Mouse (Mus musculus): Measurements from ENCODE around the gene Ssbp3. TPM values are rescaled to one million over a fixed set of nuclear protein-coding genes. Genes with fewer than 3 reads are reported as not detected.

The Ssbp3 gene
- polyA plus RNA-seq, 1 experiment from 2014 or later: 173 TPM

GRCm38 (mm10) chr4:107078894-107079293, 168.4 kb downstream of the Ssbp3 start:
- no peak overlapping the region for H3K27ac ChIP-seq
- no peak overlapping the region for H3K4me2 ChIP-seq
- no peak overlapping the region for H3K9ac ChIP-seq
- H3K4me1 ChIP-seq: peaks cover 3% of the 10 kb centered on the region; the same call in 1 of the 2 replicates
- H3K4me3 ChIP-seq: no peak overlapping the region
- H3K27me3 ChIP-seq: no peaks in the 10 kb centered on the region
- no peaks in the 10 kb centered on the region for H3K9me3 ChIP-seq (replicated peaks)
- ATAC-seq: 0 out of 2 replicates have a peak, but pooled peaks have one; percentile 33
- no peaks in the 10 kb centered on the region for H3K36me3 ChIP-seq (ENCODE audit: poor library complexity, severe bottlenecking)
- WGBS: 85% methylated on average over 4 of the region's 4 CpGs

DNA sequence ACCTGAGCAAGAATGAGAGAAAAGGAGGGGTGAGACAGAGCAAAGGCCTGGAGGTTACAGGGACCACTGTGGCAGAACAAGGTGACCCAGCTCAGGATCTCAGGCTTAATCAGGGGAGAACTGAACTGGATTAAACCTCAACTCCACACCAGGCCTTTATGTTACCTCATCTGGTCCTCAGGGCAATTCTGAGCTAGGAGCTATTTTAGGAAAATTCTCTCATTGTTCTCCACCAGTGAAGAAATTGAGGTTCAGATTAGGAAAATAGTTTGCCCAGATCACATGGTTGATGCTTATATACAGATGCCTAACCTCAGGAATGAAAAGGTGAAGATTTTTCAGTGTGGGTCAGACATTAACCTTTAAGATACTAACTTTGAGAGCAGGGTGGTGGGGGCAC, 169.2 kb downstream of the Ssbp3 start:
- Histone ChIP-seq H3K27me3 (no peaks in the 10 kb centered on the region), H3K27ac (no peak overlapping the region), H3K9ac (no peak overlapping the region), H3K4me1 (peaks cover 11% of the 10 kb centered on the region), H3K4me2 (no peak overlapping the region), H3K9me3 (replicated peaks) (no peaks in the 10 kb centered on the region), H3K4me3 (no peak overlapping the region), H3K36me3 (ENCODE audit: poor library complexity, severe bottlenecking) (no peaks in the 10 kb centered on the region)
- no peak for ATAC-seq

DNA sequence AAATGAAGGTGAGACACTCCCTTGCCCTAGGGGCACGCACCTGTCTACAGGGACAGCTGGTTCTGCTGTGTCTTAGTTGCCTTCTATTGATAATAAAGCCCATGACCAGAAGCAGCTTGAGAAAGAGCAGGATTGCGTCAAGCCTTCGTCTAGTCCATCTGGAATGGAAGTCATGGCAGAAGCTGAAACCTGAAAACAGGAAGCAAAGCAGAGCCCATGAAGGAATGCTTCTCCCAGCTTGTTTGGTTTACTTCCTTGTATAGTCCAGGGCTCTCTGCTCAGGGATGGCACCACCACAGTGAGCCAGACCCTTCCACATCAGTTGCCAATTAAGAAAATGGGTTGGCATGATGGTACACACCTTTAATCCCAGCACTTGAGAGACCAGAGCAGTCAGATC, 171.7 kb downstream of the Ssbp3 start:
- Histone ChIP-seq H3K36me3 (ENCODE audit: poor library complexity, severe bottlenecking) (no peaks in the 10 kb centered on the region), H3K9ac (no peak overlapping the region), H3K27ac (no peak overlapping the region), H3K27me3 (no peaks in the 10 kb centered on the region), H3K4me3 (no peak overlapping the region), H3K9me3 (replicated peaks) (no peaks in the 10 kb centered on the region), H3K4me1 (peaks cover 22% of the 10 kb centered on the region), H3K4me2 (no peak overlapping the region)
- WGBS: 89% methylated on average over 3 of the region's 3 CpGs
- ATAC-seq: no peak

DNA sequence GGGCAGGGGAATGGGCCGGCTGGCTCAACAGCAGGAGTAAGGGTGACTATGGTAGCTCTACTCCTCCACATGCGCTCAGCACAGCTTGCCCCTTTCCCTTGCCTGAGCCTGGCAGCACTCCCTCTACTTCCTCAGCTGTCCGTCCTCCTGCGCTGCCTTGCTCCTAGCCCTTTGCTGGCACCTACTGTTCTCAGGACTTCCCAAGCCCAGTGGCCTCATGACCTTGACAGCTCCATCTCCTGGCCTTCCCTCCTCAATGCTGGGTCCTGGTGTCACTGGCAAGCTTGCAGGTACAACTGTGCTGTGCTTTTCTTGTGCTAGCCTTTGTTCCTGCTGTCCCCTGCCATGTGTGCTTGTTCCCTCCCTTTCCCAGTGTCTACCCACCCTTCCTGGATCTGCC, 172.6 kb downstream of the Ssbp3 start:
- Histone ChIP-seq H3K9me3 (replicated peaks) (no peaks in the 10 kb centered on the region), H3K4me2 (no peak overlapping the region), H3K4me3 (no peak overlapping the region), H3K27ac (no peak overlapping the region), H3K27me3 (no peaks in the 10 kb centered on the region), H3K4me1 (peaks cover 22% of the 10 kb centered on the region), H3K36me3 (ENCODE audit: poor library complexity, severe bottlenecking) (no peaks in the 10 kb centered on the region), H3K9ac (no peak overlapping the region)
- WGBS: 86% methylated on average over 4 of the region's 4 CpGs
- no peak for ATAC-seq

- Histone ChIP-seq H3K27ac (peak overlapping the region; percentile 72), H3K4me2 (0 out of 2 replicates have a peak overlapping the region, but pooled peaks have one; percentile 9), H3K4me1 (peaks cover 22% of the 10 kb centered on the region), H3K9ac (no peak overlapping the region), H3K27me3 (no peaks in the 10 kb centered on the region), H3K36me3 (ENCODE audit: poor library complexity, severe bottlenecking) (no peaks in the 10 kb centered on the region), H3K4me3 (no peak overlapping the region), H3K9me3 (replicated peaks) (no peaks in the 10 kb centered on the region)
- 18% methylated on average over 1 of the region's 1 CpGs for WGBS
- ATAC-seq: peak; percentile 42
Observed at GRCm38 (mm10) chr4:107084343-107084742, 173.8 kb downstream of the Ssbp3 start.

DNA sequence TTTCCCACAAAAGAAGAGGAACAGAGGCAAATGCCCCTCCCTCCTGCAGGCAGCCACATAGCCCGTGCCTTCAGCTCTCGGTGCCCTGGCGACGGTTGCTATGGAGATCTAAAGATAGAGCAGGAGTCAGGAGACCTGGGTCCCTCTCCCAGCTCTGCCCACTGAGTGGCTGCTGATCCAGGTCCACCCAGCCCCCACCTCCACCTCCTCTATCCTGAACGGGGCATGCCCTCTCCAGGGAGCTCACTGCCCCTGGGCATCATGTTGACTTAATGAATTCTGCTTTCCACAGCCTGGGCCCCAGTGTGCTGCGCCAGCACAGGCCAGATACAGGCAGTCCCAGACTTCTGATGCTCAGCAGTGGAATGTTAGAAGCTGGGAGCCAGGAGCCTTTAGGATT, 174.4 kb downstream of the Ssbp3 start:
- Histone ChIP-seq H3K4me1 (peaks cover 22% of the 10 kb centered on the region), H3K4me3 (no peak overlapping the region), H3K36me3 (ENCODE audit: poor library complexity, severe bottlenecking) (no peaks in the 10 kb centered on the region), H3K27me3 (no peaks in the 10 kb centered on the region), H3K4me2 (0 out of 2 replicates have a peak overlapping the region, but pooled peaks have one; percentile 9), H3K9me3 (replicated peaks) (no peaks in the 10 kb centered on the region), H3K27ac (peak overlapping the region; percentile 72), H3K9ac (no peak overlapping the region)
- WGBS: 4% methylated on average over 6 of the region's 6 CpGs
- peak; percentile 87 for ATAC-seq

GRCm38 (mm10) chr4:107091696-107092095, 181.2 kb downstream of the Ssbp3 start:
- Histone ChIP-seq H3K27me3 (no peaks in the 10 kb centered on the region), H3K4me2 (no peak overlapping the region), H3K4me3 (no peak overlapping the region), H3K9ac (no peak overlapping the region), H3K36me3 (ENCODE audit: poor library complexity, severe bottlenecking) (no peaks in the 10 kb centered on the region), H3K27ac (no peak overlapping the region), H3K9me3 (replicated peaks) (no peaks in the 10 kb centered on the region), H3K4me1 (peaks cover 9% of the 10 kb centered on the region)
- no peak for ATAC-seq
- 89% methylated on average over 14 of the region's 14 CpGs for whole genome bisulfite sequencing

GRCm38 (mm10) chr4:107094484-107095187, 184.1 kb downstream of the Ssbp3 start:
- Histone ChIP-seq H3K9ac (no peak overlapping the region), H3K4me1 (peaks cover 18% of the 10 kb centered on the region), H3K27me3 (no peaks in the 10 kb centered on the region), H3K36me3 (ENCODE audit: poor library complexity, severe bottlenecking) (no peaks in the 10 kb centered on the region), H3K27ac (no peak overlapping the region), H3K4me3 (no peak overlapping the region), H3K4me2 (no peak overlapping the region), H3K9me3 (replicated peaks) (no peaks in the 10 kb centered on the region)
- ATAC-seq: no peak
- WGBS: 80% methylated on average over 14 of the region's 16 CpGs

DNA sequence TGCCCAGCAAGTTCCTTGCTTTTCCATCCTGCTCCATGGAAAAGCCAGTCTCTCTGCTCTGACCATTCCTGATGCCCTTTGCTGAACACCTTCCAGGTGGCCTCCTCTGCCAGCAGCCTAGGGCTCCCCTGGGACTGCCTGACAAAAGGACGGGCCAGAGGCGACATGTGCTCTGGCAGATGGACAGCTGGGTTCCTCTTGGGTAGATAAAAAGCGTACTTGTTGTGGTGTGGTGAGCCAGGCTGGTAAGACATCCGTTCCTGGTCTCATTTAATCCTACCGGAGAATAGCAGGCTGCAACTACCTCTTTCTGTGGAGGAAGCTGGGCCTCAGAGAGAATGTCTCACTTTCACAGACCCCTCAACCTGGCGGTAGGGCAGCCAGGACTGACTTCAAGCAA, 185.5 kb downstream of the Ssbp3 start:
- ATAC-seq: no peak
- peaks cover 18% of the 10 kb centered on the region for H3K4me1 ChIP-seq
- 44% methylated on average over 6 of the region's 6 CpGs for WGBS
- 0 out of 2 replicates have a peak overlapping the region, but pooled peaks have one; percentile 33 for H3K27ac ChIP-seq
- H3K9ac ChIP-seq: no peak overlapping the region
- H3K4me3 ChIP-seq: no peak overlapping the region
- no peak overlapping the region for H3K4me2 ChIP-seq
- no peaks in the 10 kb centered on the region for H3K27me3 ChIP-seq
- H3K36me3 ChIP-seq (ENCODE audit: poor library complexity, severe bottlenecking): no peaks in the 10 kb centered on the region
- no peaks in the 10 kb centered on the region for H3K9me3 ChIP-seq (replicated peaks)

DNA sequence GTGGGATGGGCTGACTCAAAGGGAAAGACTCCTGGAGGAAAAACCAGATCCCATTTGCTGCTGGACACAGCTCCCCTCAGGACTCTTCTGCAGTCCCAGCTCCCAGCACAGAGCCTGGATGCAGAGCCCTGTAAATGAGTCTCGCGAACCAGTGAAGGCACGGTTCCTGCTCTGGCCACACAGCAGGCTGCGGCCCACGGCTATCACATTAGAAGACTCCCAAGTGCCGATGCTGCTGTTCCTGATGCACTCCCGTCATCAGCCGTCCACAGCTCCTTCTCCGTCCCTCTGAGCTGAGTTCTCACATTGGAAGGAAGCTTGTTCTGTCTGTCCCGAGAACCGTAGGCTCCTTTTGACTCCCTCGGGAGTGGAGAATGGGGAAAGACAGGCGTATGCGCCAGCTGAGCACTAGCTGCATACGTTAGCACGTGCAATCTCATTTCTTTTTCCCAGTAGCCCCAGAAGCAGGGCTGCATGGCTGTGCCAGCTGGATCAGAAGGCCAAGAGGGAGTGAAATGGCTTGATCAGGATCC, 186.4 kb downstream of the Ssbp3 start, which contains the start of gene Cdcp2:
Cdcp2 (plus strand) TSS at position 51 of the 533 bp plus-strand sequence.
- H3K9me3 ChIP-seq (replicated peaks): no peaks in the 10 kb centered on the region
- no peak within 1 kb of the TSS for H3K4me2 ChIP-seq
- H3K27ac ChIP-seq: 0 out of 2 replicates have a peak within 1 kb of the TSS, but pooled peaks have one; percentile 33
- no peak for ATAC-seq
- H3K9ac ChIP-seq: no peak within 1 kb of the TSS
- no peaks in the 10 kb centered on the region for H3K27me3 ChIP-seq
- no peaks in the 10 kb centered on the region for H3K36me3 ChIP-seq (ENCODE audit: poor library complexity, severe bottlenecking)
- 53% methylated on average over 16 of the region's 16 CpGs for WGBS
- H3K4me1 ChIP-seq: peaks cover 18% of the 10 kb centered on the region
- H3K4me3 ChIP-seq: no peak within 1 kb of the TSS

GRCm38 (mm10) chr4:107097871-107098270, 187.4 kb downstream of the Ssbp3 start:
- ATAC-seq: no peak
- 68% methylated on average over 15 of the region's 15 CpGs for WGBS

DNA sequence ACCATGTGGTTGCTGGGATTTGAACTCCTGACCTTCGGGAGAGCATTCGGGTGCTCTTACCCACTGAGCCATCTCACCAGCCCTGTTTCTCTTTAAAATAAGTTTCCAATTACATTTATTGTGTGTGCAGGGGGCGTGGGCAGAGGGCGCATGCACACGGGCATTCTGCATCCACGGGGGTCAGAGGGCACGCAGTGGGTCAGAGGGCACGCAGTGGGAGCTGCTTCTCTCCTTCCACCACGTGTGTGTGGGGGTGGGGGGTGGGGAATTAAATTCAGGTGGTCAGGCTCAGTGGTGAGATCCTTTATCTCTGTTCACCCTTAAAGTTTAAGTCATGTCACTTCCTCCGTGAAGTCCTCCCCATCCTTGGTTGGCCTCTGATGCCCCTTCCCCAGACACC, 187.9 kb downstream of the Ssbp3 start:
- 79% methylated on average over 10 of the region's 10 CpGs for WGBS
- Histone ChIP-seq H3K4me1 (peaks cover 18% of the 10 kb centered on the region), H3K4me2 (no peak overlapping the region), H3K36me3 (ENCODE audit: poor library complexity, severe bottlenecking) (no peaks in the 10 kb centered on the region), H3K27ac (no peak overlapping the region), H3K9me3 (replicated peaks) (no peaks in the 10 kb centered on the region), H3K9ac (no peak overlapping the region), H3K4me3 (no peak overlapping the region), H3K27me3 (no peaks in the 10 kb centered on the region)
- no peak for ATAC-seq

More at GRCm38 (mm10) chr4:107097871-107098270, 187.4 kb downstream of the Ssbp3 start:
- Histone ChIP-seq H3K27ac (no peak overlapping the region), H3K27me3 (no peaks in the 10 kb centered on the region), H3K4me3 (no peak overlapping the region), H3K9ac (no peak overlapping the region), H3K4me1 (peaks cover 18% of the 10 kb centered on the region), H3K36me3 (ENCODE audit: poor library complexity, severe bottlenecking) (no peaks in the 10 kb centered on the region), H3K4me2 (no peak overlapping the region), H3K9me3 (replicated peaks) (no peaks in the 10 kb centered on the region)
